Mouse (Mus musculus): ENCODE data around the gene Slc25a51. TPM values are rescaled to one million over a fixed set of nuclear protein-coding genes. Genes with fewer than 3 reads are reported as not detected.

Gene Slc25a51
- total RNA-seq, 2 experiments from 2014 or later, result 105 to 128 TPM

DNA sequence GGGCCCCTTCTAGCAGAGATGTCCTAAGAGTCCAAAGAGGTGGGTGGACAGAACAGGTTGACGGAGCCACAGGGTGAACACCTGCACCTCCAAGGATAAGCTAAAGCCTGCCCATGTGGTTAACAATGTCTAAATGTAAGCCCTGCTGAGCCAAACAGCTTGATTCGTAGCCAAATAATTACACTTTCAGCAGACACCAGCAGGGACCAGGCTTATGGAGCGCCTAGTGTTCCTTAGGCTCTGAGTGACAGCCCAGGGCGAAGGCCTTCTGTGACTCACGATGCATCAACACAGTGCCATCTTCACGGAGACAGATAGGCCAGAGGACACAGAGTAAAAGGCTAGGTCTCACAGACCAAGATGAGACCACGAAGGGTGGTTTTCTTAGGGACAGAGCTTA lies 20.9 kb upstream of the Slc25a51 start:
- no peak for DNase-seq (ENCODE audit: low spot score)
- intact Hi-C loops (cut with DNase I), result no loop called here

DNA sequence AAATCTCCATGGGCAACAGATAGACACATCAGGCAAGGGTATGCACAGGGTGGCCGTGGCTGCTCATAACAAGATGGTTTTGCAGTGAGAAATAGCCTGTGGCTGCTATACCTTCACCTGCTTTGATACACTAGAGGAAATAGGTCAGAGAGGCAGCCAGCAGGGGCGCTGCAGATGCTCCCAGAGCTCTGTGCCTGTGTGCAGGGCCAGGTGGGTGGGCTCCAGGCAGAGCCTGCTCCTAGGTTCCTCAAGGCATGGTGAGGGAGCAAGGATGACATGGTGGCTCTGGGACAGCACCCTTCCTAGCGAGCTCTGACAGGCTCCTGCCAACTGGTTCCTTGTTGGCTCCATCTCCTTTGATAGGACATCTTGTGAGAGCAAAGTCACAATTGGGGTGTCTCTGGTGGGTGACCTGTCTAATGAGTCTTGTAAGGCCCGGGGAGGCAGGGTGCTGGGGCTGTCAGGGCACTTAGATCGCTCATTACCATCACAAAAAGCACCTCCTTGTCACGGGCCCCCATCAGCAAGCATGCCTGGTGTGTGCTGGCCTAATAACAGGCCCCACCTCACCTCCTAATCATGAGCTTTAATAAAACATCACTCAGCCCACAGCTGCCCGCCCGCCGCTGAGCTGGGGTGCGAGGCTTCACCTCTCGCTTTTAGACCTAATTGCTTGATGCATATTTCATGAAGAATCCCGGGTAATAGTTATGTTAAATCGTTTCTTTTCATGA lies 18.3 kb upstream of the Slc25a51 start:
- no peak for DNase-seq (ENCODE audit: low spot score)
- intact Hi-C loops (cut with DNase I), result no loop called here

DNA sequence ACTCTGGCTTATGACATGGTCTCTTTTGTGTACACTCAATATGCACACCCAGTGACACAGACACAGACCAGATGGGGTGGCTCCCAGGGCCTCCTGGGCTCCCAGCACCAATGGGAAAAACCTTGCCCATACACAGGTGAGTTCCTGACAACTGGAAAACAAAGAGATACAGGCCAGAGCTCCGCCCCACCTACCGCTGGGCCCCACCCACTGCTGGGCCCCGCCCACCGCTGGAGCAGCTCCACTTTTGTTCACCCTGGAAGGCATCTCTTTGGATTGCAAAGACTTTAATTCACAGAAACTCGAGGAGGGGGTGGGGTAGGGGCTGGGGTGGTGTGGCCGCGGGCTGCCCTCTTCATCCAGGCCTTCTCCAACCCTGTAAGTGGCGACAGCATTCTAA lies 14.8 kb upstream of the Slc25a51 start:
- no peak for DNase-seq (ENCODE audit: low spot score)
- intact Hi-C loops (cut with DNase I), result loop anchor here (5.0 kb wide), 1 partner anchor 39 kb away; no protein-coding TSS in a partner anchor

DNA sequence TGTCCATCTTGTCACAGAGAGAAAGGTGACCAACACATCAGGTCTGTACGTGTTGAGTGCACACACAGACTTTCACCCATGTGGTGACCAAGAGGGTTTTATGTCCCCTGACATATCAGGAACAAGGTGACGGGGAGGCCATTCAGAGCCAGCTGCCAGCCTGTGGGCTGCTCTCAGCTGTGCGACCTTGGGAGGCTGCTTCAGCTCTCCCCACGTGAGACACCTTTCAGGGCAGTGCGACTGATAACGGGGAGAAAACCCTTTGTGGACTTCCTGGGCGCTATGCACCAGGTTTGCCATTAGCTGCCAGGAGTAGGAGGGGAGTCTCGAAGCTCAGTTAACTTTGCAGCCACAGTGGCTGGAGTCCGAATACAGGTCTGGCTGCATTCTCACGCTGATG lies 14.1 kb upstream of the Slc25a51 start:
- DNase-seq (ENCODE audit: low spot score), result no peak
- intact Hi-C loops (cut with DNase I), result loop anchor here (5.0 kb wide), 1 partner anchor 40 kb away; no protein-coding TSS in a partner anchor

DNA sequence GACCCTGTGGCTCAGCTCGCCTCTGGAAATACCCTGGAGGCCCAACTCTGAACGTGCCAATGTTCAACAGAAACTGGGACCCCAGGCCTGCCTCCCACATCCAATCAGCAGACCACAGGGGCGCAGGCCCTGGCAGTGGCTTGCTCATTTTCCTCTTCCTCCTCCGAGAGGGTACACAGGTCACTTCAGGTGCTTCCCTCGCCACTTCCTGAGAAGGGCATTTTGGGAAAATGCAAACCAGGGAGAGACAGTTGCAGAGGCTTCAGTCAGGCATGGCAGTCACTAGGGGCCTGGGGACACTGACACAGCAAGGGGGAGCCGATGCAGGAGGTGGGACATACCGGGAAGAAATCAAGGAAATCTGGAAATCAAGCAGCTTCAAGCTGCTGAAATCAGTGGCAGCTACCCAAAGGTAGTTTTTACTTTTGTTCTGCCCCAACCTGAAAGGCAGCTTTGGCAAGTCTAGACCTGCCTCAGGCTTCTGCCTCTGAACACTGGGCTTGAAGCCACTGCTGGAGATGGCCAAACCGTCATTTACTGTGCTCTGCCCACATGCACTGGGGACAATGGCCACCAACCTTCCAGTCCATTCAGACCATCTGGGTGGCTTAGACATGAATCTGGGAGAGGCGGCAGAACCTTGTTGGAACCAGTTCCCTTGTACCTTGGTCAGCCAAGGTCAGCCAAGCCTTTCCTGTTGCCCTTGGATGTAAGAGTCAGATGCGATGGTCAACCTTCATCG lies 13.1 kb upstream of the Slc25a51 start:
- intact Hi-C loops (cut with DNase I), result loop anchor here (2.0 to 5.0 kb wide), 2 partner anchors 41 to 107 kb away; no protein-coding TSS in a partner anchor
- DNase-seq (ENCODE audit: low spot score), result no peak

DNA sequence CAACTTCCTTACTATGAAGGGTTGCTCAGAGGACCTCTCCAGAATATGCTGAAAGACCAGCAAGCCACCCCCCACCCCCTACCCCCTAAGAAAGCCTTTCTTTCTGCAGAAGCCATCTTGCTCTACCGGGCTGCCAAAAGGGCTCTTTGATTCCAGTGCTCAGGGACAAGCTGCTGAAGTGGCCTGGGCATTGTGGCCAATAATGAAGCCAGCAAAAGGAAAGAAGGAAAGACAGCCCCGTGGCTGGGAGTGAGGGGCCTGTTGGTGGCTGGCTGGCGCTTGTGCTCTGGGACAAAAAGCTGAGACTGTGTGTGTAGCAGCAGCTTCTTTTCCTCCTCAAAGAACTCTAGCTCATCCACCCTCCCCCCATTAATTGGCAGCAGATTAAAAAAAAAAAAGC lies 12.2 kb upstream of the Slc25a51 start:
- intact Hi-C loops (cut with DNase I), result loop anchor here (2.0 to 5.0 kb wide), 2 partner anchors 42 to 108 kb away; no protein-coding TSS in a partner anchor
- no peak for DNase-seq (ENCODE audit: low spot score)

DNA sequence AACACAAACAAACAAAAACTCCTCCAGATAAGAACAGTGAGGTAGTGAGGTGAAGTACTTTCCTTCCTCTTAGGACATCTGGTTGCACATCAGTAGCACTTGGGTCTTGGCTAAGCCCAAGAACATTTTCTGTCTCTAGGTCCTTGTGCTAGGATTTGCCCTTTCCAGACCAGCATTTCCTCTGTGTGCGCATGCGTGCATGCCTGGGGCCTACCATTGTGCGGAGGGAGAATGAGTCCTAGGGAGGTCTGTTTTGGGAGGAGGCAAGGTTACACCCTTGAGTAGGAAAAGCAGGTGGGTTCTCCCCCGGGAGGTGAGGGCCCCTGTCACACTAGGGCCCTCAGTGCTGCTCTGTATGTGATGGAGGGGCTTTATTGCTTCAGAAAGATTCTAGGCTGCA lies 10.5 kb upstream of the Slc25a51 start:
- DNase-seq (ENCODE audit: low spot score), result no peak
- intact Hi-C loops (cut with DNase I), result loop anchor here (1.0 to 2.0 kb wide), 2 partner anchors 194 to 436 kb away; no protein-coding TSS in a partner anchor

DNA sequence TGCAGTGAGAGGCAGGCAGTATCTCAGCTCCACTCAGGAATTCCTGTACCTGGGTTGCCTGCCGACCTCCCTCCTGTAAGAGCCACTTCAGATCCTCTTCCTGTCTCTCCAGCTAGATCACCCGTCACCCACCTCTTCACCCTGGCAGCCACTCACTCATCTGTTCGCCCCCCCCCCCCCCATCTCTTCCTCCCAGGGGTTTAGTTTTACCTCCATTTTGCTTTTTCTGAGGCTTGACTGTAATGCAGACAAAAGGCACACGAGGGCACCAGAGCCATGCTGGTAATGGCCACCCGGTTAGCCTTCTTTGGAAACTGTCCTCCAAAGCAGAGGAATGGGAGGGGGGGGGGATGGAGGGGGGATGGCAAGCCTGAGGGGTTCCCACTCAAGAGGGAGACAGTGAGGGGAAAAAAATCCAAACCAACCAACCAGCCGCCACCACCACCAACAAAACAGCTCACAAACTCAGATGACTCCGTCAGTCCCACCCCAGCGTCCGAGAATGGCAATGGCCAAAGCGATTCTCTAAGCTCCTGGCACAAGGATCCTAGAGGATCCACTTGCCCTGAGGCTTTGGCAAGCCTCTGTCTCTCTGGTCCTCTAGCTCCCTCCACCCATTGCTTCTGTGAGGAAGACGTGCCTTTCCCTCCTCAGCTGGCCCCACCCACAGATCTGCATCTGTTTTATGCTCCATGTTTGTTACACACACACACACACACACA lies 9.8 kb upstream of the Slc25a51 start:
- intact Hi-C loops (cut with DNase I), result loop anchor here (1.0 to 2.0 kb wide), 2 partner anchors 194 to 353 kb away; no protein-coding TSS in a partner anchor
- DNase-seq (ENCODE audit: low spot score), result peak; percentile 18

DNA sequence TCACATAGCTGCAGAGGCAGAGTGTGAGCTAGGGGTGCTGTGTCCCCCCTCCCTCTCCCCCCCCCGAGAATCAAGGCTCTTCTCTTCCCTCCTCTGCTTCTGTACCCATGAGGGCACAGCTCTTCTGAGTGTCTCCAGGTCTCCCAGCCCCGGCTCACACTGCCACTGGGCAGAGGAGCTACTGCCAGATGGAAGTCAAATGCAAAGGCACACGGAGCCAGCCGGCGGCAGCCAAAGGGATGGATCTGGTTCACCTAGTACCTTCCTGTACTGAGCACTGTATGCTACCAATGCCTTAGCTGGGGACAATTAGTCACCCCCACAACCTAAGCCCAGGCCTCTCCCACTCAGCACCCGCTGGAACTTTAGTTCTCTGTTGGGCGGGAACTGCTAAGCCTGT lies 7.7 kb upstream of the Slc25a51 start:
- no peak for DNase-seq (ENCODE audit: low spot score)
- intact Hi-C loops (cut with DNase I), result no loop called here

DNA sequence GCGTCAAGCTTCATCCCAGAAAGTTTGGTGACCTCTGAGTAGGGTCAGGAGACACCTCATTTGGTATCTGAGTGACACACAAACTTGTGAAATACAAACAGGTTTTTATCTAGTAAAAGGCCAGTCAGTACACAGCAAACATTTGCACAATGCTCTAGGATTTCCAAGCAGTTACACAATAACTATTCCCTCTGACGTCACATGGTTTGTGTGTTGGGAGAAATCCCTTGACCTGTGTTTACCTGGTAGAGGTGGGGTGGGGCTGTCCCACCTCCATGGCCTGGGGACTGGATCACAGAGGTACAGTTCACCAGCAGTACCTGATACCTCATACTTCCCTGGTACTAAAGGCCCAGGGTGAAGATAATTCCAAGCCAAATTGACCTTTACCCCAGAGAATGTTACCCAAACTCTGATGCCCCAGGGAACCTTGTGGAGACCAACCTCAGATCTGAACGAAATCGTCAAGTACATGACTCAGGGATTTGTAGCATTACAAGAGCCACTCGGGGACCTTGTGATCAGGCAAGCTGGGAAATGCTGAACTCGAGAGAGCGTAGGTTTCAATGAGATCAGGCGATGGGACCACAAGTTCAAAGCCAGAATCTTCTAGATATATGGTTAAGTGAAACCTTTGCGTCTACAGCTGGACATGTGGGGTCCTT lies 5.2 kb upstream of the Slc25a51 start:
- no peak for DNase-seq (ENCODE audit: low spot score)
- intact Hi-C loops (cut with DNase I), result no loop called here

DNA sequence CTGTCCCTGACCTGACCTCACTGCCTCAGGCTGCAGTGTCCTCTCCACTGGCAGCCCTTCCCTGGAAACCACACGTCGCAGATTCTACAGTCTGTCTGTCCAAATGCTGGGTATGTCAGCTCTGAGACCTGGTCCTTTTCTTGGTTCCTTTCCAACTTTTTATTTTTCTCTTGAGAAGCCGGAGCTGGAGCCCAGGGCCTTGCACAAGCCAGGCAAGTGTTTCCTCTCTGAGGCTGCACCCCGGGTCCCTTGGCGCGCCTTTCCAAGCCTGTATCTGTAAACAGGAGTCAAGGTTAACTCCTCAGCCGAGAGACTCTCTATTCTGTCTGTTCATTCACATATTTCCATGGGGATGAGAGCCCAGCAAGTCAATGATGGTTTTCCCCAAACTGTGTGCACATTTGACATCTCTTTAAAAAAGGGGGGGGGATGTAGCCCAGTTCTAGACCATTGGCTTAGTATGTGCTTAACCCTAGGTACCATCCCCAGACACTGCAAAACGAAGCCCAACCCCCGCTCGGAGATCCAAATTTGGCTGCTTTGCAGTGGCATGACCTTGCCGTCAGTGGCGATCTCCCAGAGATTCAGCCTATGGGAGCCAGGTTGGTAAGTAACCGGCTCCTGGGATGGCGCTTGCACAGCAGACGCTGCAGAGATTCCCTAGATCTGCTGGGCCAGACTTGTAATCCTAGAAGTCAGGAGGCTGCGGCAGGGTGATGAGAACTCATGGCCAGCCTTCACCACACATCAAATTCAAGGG lies 4.0 kb upstream of the Slc25a51 start:
- intact Hi-C loops (cut with DNase I), result no loop called here
- DNase-seq (ENCODE audit: low spot score), result no peak

DNA sequence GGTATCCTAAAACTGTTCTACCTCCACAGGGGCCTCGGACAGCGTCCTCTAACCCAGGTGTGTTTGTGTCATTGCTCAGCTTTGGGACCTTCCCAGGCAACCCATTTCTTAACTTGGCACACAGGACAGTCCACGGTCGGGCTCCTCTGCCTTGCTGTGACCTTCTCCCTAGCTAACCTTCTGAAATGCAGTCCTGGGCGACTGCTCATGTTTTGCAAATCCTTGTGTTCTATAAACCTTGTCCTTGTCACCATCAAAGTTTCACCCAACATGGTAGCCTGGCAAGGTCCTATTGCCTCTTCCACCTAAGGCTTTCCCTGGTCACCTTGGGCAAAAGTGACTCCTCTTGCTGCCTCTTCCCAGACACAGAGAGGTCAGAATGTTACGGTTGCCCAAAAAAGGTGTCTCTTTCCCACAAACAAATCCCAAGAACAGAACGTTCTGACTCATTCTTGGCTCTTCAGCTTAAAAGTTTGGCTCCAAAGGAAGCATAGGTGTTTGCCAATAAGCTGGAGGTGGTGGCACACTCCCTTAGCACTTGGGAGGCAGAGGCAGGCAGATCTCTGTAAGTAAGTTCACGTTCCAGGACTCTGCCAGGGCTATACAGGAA lies 2.7 kb upstream of the Slc25a51 start:
- DNase-seq (ENCODE audit: low spot score), result no peak

DNA sequence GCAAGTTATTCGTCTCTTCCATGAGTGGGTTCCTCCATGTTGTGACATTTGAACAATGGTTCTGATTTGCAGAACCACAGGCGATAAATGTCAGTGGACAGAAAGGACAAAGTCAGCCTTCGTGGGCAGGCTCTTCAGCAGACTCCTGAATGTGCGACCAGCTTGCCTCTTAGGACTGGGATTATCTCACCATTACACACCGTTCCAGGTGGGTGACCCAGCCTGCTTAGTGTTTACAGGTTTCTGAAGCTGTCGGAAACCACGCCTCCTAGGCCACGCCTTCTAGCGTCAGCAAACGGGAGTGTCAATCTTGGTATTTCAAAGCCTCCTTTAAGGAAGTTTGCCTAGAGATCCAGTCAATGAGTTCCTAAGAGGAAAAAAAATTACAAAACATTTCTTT lies 704 bp upstream of the Slc25a51 start:
- peak; percentile 61 for DNase-seq (ENCODE audit: low spot score)
- intact Hi-C loops (cut with DNase I), result loop anchor here (5.0 to 10.0 kb wide), 3 partner anchors 67 to 397 kb away; partner anchors contain the start of genes Dcaf10, Exosc3, Fbxo10 and Zbtb5

More for the DNA sequence above, 2.7 kb upstream of the Slc25a51 start:
- intact Hi-C loops (cut with DNase I), result no loop called here

DNA sequence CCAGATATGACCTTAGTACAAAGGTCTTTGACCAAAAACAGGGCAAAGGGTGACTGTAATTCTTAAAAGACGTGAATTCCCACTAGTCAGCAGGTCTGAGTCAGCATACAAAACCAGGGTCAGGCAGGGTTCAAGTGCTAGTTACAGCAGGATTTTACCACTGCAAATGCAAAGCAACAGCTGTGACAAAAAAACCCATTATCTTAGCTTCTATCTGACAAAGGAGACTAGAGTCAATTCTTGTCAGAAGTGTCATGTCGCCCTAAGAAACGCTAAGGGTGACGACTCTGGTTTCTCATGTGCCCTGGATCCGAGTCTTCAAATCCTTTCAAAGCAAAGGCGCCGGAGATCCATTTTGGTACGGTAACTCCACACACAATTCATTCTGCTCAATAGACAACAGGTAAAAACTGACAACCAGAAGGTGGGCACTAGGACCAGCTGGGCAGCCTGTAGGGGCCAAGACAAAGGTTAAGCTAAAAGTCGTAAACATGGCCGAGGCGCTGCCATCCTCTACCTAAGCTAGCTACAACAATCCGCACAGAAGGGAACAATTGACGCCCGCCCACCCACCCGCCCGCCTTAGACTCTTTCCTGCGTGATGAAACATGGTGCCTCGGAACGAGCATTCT lies 747 bp downstream of the Slc25a51 start:
- no peak for DNase-seq (ENCODE audit: low spot score)
- intact Hi-C loops (cut with DNase I), result loop anchor here (5.0 to 10.0 kb wide), 3 partner anchors 66 to 396 kb away; partner anchors contain the start of genes Dcaf10, Exosc3, Fbxo10 and Zbtb5

DNA sequence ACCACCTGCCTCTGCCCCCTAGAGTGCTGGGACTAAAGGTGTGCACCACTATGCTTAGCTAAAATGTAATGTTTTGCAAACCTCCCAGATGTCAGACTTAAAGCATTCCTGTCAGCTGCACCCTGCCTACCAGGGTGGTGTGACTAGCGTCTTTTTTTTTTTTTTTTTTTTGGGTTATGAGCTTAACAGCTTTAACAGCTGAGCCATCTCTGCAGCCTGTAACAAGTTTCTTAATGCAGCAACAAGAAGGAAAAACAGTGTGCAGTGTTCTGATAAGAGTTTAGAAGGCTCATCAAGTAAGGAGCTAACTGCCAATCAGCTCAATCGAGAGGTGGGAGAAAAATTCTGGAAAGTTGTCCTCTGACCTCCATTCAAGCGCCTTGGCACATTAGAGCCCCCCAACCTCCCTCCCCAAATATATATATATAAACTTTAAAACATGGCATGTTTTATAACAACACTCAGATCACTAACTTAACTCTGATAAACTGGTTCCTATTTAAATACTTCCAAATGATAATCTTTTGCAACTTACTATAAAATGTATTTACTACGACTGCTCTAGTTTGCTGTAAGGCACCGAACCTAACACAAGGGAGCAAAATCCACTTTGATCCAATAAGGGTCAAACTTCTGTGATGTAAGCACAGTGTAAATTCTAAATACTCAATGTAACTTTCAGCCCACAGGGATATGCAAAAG lies 1.4 kb downstream of the Slc25a51 start:
- intact Hi-C loops (cut with DNase I), result loop anchor here (5.0 to 10.0 kb wide), 3 partner anchors 65 to 395 kb away; partner anchors contain the start of genes Dcaf10, Exosc3, Fbxo10 and Zbtb5
- DNase-seq (ENCODE audit: low spot score), result no peak

DNA sequence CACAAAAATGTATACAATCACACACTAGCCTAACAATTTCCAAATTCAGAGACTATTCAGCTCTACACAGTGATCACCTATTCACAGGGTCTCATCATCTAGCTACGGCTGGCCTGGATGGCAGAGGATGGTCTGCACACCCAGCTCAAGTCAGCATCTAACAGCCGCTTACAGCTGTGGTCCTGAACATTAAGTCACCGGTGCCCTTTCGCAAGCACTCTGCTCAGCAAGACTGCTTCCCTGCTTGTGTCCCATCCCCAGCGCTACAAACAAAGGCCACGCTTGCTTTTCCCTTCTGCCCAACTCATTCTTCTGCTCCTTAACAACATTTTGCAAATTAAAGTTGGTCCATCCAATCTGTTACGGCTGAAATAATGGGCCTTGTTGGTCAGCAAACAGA lies 2.2 kb downstream of the Slc25a51 start:
- DNase-seq (ENCODE audit: low spot score), result no peak
- intact Hi-C loops (cut with DNase I), result loop anchor here (5.0 to 10.0 kb wide), 3 partner anchors 64 to 394 kb away; partner anchors contain the start of genes Dcaf10, Exosc3, Fbxo10 and Zbtb5

DNA sequence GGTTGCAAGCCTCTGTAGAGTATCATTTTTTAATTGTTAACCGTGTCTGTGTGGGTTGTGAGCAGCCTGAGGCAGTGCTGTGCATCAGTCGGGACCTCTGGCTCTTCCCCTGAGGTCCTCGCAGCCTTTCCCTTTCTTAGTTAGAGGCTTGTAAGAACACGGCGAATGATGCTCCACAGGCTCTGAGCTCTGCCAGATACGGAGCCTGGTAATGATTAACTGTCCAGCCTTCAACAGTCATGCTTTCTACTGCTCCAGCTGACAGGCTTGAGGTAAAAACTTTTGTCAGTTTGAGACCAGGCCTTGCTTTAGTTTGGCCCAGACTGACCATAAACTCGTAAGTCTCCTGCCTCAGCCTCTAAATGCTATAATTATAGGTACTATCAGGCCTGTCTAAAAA lies 3.3 kb downstream of the Slc25a51 start:
- intact Hi-C loops (cut with DNase I), result loop anchor here (5.0 to 10.0 kb wide), 3 partner anchors 63 to 393 kb away; partner anchors contain the start of genes Dcaf10, Exosc3, Fbxo10 and Zbtb5

More for the DNA sequence above, 3.3 kb downstream of the Slc25a51 start:
- DNase-seq (ENCODE audit: low spot score), result no peak

Measured in heart, postnatal 25 days (tissue).